Mouse (Mus musculus): ENCODE results near the gene Olfr106-ps. TPM values are rescaled to one million over a fixed set of nuclear protein-coding genes. Genes with fewer than 3 reads are reported as not detected.

Gene Olfr106-ps
- total RNA-seq (2014; rRNA removed) (not detected in 2 replicates), polyA plus RNA-seq (2015; fragmentation: Nextera tagmentation; extraction: Ambion mirVana) (not detected in 2 replicates)

GRCm38 (mm10) chr17:37390093-37390492 lies at the start of gene Olfr106-ps:
Gene Olfr106-ps (plus strand): TSS chr17:37390393.
- H3K4me3 ChIP-seq (ENCODE audit: low read depth, low read length), result no peak within 1 kb of the TSS
- H3K27ac ChIP-seq (ENCODE audit: low read depth, low read length), result no peak within 1 kb of the TSS
- H3K9ac ChIP-seq (replicated peaks; ENCODE audit: low read length, poor library complexity, severe bottlenecking), result no peak within 1 kb of the TSS
- no peak for TF ChIP-seq CTCF (IDR thresholded peaks at IDR 0.05)
- H3K27me3 ChIP-seq (ENCODE audit: insufficient read depth, low read length), result no peaks in the 10 kb centered on the region
- H3K4me1 ChIP-seq (ENCODE audit: insufficient read depth, low read length), result no peaks in the 10 kb centered on the region
- 64% methylated on average over 1 of the region's 1 CpGs for WGBS
- H3K36me3 ChIP-seq (ENCODE audit: insufficient read depth, low read length), result no peaks in the 10 kb centered on the region
- ATAC-seq (ENCODE audit: low FRiP score) (no peak), DNase-seq (ENCODE audit: low spot score) (no peak)
- H3K4me2 ChIP-seq (ENCODE audit: low read depth, low read length, poor library complexity, severe bottlenecking), result no peak within 1 kb of the TSS
- no peaks in the 10 kb centered on the region for H3K9me3 ChIP-seq (ENCODE audit: low read length)

GRCm38 (mm10) chr17:37359282-37359681 lies 30.9 kb upstream of the Olfr106-ps start, which contains the start of gene Olfr104-ps:
Gene Olfr104-ps (plus strand): TSS chr17:37359582.
- Histone ChIP-seq H3K9me3 (ENCODE audit: low read length) (no peaks in the 10 kb centered on the region), H3K9ac (replicated peaks; ENCODE audit: low read length, poor library complexity, severe bottlenecking) (no peak within 1 kb of the TSS), H3K4me3 (ENCODE audit: low read depth, low read length) (no peak within 1 kb of the TSS), H3K27me3 (ENCODE audit: insufficient read depth, low read length) (no peaks in the 10 kb centered on the region), H3K27ac (ENCODE audit: low read depth, low read length) (no peak within 1 kb of the TSS), H3K4me2 (ENCODE audit: low read depth, low read length, poor library complexity, severe bottlenecking) (no peak within 1 kb of the TSS), H3K36me3 (ENCODE audit: insufficient read depth, low read length) (no peaks in the 10 kb centered on the region), H3K4me1 (ENCODE audit: insufficient read depth, low read length) (no peaks in the 10 kb centered on the region)
- TF ChIP-seq CTCF (IDR thresholded peaks at IDR 0.05), result no peak
- DNase-seq (ENCODE audit: low spot score) (no peak), ATAC-seq (ENCODE audit: low FRiP score) (no peak)

GRCm38 (mm10) chr17:37378733-37379132 lies 11.5 kb upstream of the Olfr106-ps start, which contains the start of gene Olfr105-ps:
Gene Olfr105-ps (plus strand): TSS chr17:37379033.
- Histone ChIP-seq H3K4me3 (ENCODE audit: low read depth, low read length) (no peak within 1 kb of the TSS), H3K4me2 (ENCODE audit: low read depth, low read length, poor library complexity, severe bottlenecking) (no peak within 1 kb of the TSS), H3K27ac (ENCODE audit: low read depth, low read length) (no peak within 1 kb of the TSS), H3K27me3 (ENCODE audit: insufficient read depth, low read length) (no peaks in the 10 kb centered on the region), H3K9me3 (ENCODE audit: low read length) (no peaks in the 10 kb centered on the region), H3K4me1 (ENCODE audit: insufficient read depth, low read length) (no peaks in the 10 kb centered on the region), H3K36me3 (ENCODE audit: insufficient read depth, low read length) (no peaks in the 10 kb centered on the region), H3K9ac (replicated peaks; ENCODE audit: low read length, poor library complexity, severe bottlenecking) (no peak within 1 kb of the TSS)
- ATAC-seq (ENCODE audit: low FRiP score) (no peak), DNase-seq (ENCODE audit: low spot score) (no peak)
- TF ChIP-seq CTCF (IDR thresholded peaks at IDR 0.05), result no peak

- H3K27ac ChIP-seq (ENCODE audit: low read depth, low read length), result no peak within 1 kb of the TSS
- no peaks in the 10 kb centered on the region for H3K36me3 ChIP-seq (ENCODE audit: insufficient read depth, low read length)
- no peak within 1 kb of the TSS for H3K4me3 ChIP-seq (ENCODE audit: low read depth, low read length)
- 84% methylated on average over 3 of the region's 3 CpGs for WGBS
- H3K4me1 ChIP-seq (ENCODE audit: insufficient read depth, low read length), result no peaks in the 10 kb centered on the region
- DNase-seq (ENCODE audit: low spot score) (no peak), ATAC-seq (ENCODE audit: low FRiP score) (no peak)
- TF ChIP-seq CTCF (IDR thresholded peaks at IDR 0.05), result no peak
- H3K9me3 ChIP-seq (ENCODE audit: low read length), result no peaks in the 10 kb centered on the region
- H3K9ac ChIP-seq (replicated peaks; ENCODE audit: low read length, poor library complexity, severe bottlenecking), result no peak within 1 kb of the TSS
- H3K4me2 ChIP-seq (ENCODE audit: low read depth, low read length, poor library complexity, severe bottlenecking), result no peak within 1 kb of the TSS
- no peaks in the 10 kb centered on the region for H3K27me3 ChIP-seq (ENCODE audit: insufficient read depth, low read length)
Measured at GRCm38 (mm10) chr17:37398926-37399325, 8.7 kb downstream of the Olfr106-ps start, which contains the start of gene Olfr107. Gene Olfr107 (plus strand): TSS chr17:37399226.

- no peak for TF ChIP-seq CTCF (IDR thresholded peaks at IDR 0.05)
- Histone ChIP-seq H3K4me3 (ENCODE audit: low read depth, low read length) (no peak overlapping the region), H3K27ac (ENCODE audit: low read depth, low read length) (no peak overlapping the region), H3K4me2 (ENCODE audit: low read depth, low read length, poor library complexity, severe bottlenecking) (no peak overlapping the region), H3K4me1 (ENCODE audit: insufficient read depth, low read length) (no peaks in the 10 kb centered on the region), H3K27me3 (ENCODE audit: insufficient read depth, low read length) (no peaks in the 10 kb centered on the region), H3K36me3 (ENCODE audit: insufficient read depth, low read length) (no peaks in the 10 kb centered on the region), H3K9ac (replicated peaks; ENCODE audit: low read length, poor library complexity, severe bottlenecking) (no peak overlapping the region), H3K9me3 (ENCODE audit: low read length) (no peaks in the 10 kb centered on the region)
- DNase-seq (ENCODE audit: low spot score) (no peak), ATAC-seq (ENCODE audit: low FRiP score) (no peak)
Measured at GRCm38 (mm10) chr17:37413380-37413779, 23.2 kb downstream of the Olfr106-ps start.

- Histone ChIP-seq H3K4me1 (ENCODE audit: insufficient read depth, low read length) (no peaks in the 10 kb centered on the region), H3K27ac (ENCODE audit: low read depth, low read length) (no peak within 1 kb of the TSS), H3K27me3 (ENCODE audit: insufficient read depth, low read length) (no peaks in the 10 kb centered on the region), H3K4me3 (ENCODE audit: low read depth, low read length) (no peak within 1 kb of the TSS), H3K9me3 (ENCODE audit: low read length) (no peaks in the 10 kb centered on the region), H3K4me2 (ENCODE audit: low read depth, low read length, poor library complexity, severe bottlenecking) (no peak within 1 kb of the TSS), H3K36me3 (ENCODE audit: insufficient read depth, low read length) (no peaks in the 10 kb centered on the region), H3K9ac (replicated peaks; ENCODE audit: low read length, poor library complexity, severe bottlenecking) (no peak within 1 kb of the TSS)
- no peak for TF ChIP-seq CTCF (IDR thresholded peaks at IDR 0.05)
- no peak for DNase-seq (ENCODE audit: low spot score)
- 80% methylated on average over 1 of the region's 1 CpGs for WGBS
- no peak for ATAC-seq (ENCODE audit: low FRiP score)
Measured at GRCm38 (mm10) chr17:37445180-37445579, 55.0 kb downstream of the Olfr106-ps start, which contains the start of gene Olfr108. Gene Olfr108 (plus strand): TSS chr17:37445480.

Other genes with a start within 250 kb of the Olfr106-ps start
- gene Olfr93, start 228.9 kb upstream of the Olfr106-ps start, total RNA-seq (2014; rRNA removed), result not detected in 2 replicates
- not detected in 2 replicates for gene Olfr93, start 228.9 kb upstream of the Olfr106-ps start, polyA plus RNA-seq (2015; fragmentation: Nextera tagmentation; extraction: Ambion mirVana)
- not detected in 2 replicates for gene Ubd, start 196.5 kb upstream of the Olfr106-ps start, total RNA-seq (2014; rRNA removed)
- gene Ubd, start 196.5 kb upstream of the Olfr106-ps start, polyA plus RNA-seq (2015; fragmentation: Nextera tagmentation; extraction: Ambion mirVana), result not detected in 2 replicates
- gene Olfr94, start 189.4 kb upstream of the Olfr106-ps start, total RNA-seq (2014; rRNA removed), result not detected in 2 replicates
- not detected in 2 replicates for gene Olfr94, start 189.4 kb upstream of the Olfr106-ps start, polyA plus RNA-seq (2015; fragmentation: Nextera tagmentation; extraction: Ambion mirVana)
- gene Olfr95, start 177.3 kb upstream of the Olfr106-ps start, total RNA-seq (2014; rRNA removed), result not detected in 2 replicates
- gene Olfr95, start 177.3 kb upstream of the Olfr106-ps start, polyA plus RNA-seq (2015; fragmentation: Nextera tagmentation; extraction: Ambion mirVana), result 0.02 TPM in 1 of 2 replicates, not detected in the other
- gene Olfr96, start 170.2 kb upstream of the Olfr106-ps start, total RNA-seq (2014; rRNA removed), result not detected in 2 replicates
- gene Olfr96, start 170.2 kb upstream of the Olfr106-ps start, polyA plus RNA-seq (2015; fragmentation: Nextera tagmentation; extraction: Ambion mirVana), result not detected in 2 replicates
- gene Olfr97, start 153.1 kb upstream of the Olfr106-ps start, total RNA-seq (2014; rRNA removed), result not detected in 2 replicates
- not detected in 2 replicates for gene Olfr97, start 153.1 kb upstream of the Olfr106-ps start, polyA plus RNA-seq (2015; fragmentation: Nextera tagmentation; extraction: Ambion mirVana)
- gene Olfr98, start 126.6 kb upstream of the Olfr106-ps start, total RNA-seq (2014; rRNA removed), result not detected in 2 replicates
- gene Olfr98, start 126.6 kb upstream of the Olfr106-ps start, polyA plus RNA-seq (2015; fragmentation: Nextera tagmentation; extraction: Ambion mirVana), result not detected in 2 replicates
- 1.6 TPM in 2 replicates for gene H2-M3, start 120.2 kb upstream of the Olfr106-ps start, total RNA-seq (2014; rRNA removed)
- gene H2-M3, start 120.2 kb upstream of the Olfr106-ps start, polyA plus RNA-seq (2015; fragmentation: Nextera tagmentation; extraction: Ambion mirVana), result 2.5 and 2.6 TPM in 2 replicates
- not detected in 2 replicates for gene Olfr99, start 106.9 kb upstream of the Olfr106-ps start, total RNA-seq (2014; rRNA removed)
- gene Olfr99, start 106.9 kb upstream of the Olfr106-ps start, polyA plus RNA-seq (2015; fragmentation: Nextera tagmentation; extraction: Ambion mirVana), result not detected in 2 replicates
- gene Olfr101, start 86.1 kb upstream of the Olfr106-ps start, total RNA-seq (2014; rRNA removed), result not detected in 2 replicates
- gene Olfr101, start 86.1 kb upstream of the Olfr106-ps start, polyA plus RNA-seq (2015; fragmentation: Nextera tagmentation; extraction: Ambion mirVana), result not detected in 2 replicates
- not detected in 2 replicates for gene Olfr102, start 73.3 kb upstream of the Olfr106-ps start, total RNA-seq (2014; rRNA removed)
- not detected in 2 replicates for gene Olfr102, start 73.3 kb upstream of the Olfr106-ps start, polyA plus RNA-seq (2015; fragmentation: Nextera tagmentation; extraction: Ambion mirVana)
- gene Olfr103, start 50.7 kb upstream of the Olfr106-ps start, total RNA-seq (2014; rRNA removed), result not detected in 2 replicates
- gene Olfr103, start 50.7 kb upstream of the Olfr106-ps start, polyA plus RNA-seq (2015; fragmentation: Nextera tagmentation; extraction: Ambion mirVana), result not detected in 2 replicates
- 0.33 TPM in 1 of 2 replicates, not detected in the other for gene Olfr104-ps, start 30.8 kb upstream of the Olfr106-ps start, total RNA-seq (2014; rRNA removed)
- not detected in 2 replicates for gene Olfr104-ps, start 30.8 kb upstream of the Olfr106-ps start, polyA plus RNA-seq (2015; fragmentation: Nextera tagmentation; extraction: Ambion mirVana)
- gene Olfr105-ps, start 11.4 kb upstream of the Olfr106-ps start, total RNA-seq (2014; rRNA removed), result not detected in 2 replicates
- gene Olfr105-ps, start 11.4 kb upstream of the Olfr106-ps start, polyA plus RNA-seq (2015; fragmentation: Nextera tagmentation; extraction: Ambion mirVana), result not detected in 2 replicates
- not detected in 2 replicates for gene Olfr107, start 8.8 kb downstream of the Olfr106-ps start, total RNA-seq (2014; rRNA removed)
- gene Olfr107, start 8.8 kb downstream of the Olfr106-ps start, polyA plus RNA-seq (2015; fragmentation: Nextera tagmentation; extraction: Ambion mirVana), result not detected in 2 replicates
- gene Olfr108, start 55.1 kb downstream of the Olfr106-ps start, total RNA-seq (2014; rRNA removed), result not detected in 2 replicates
- gene Olfr108, start 55.1 kb downstream of the Olfr106-ps start, polyA plus RNA-seq (2015; fragmentation: Nextera tagmentation; extraction: Ambion mirVana), result not detected in 2 replicates
- not detected in 2 replicates for gene Olfr109, start 68.5 kb downstream of the Olfr106-ps start, total RNA-seq (2014; rRNA removed)
- gene Olfr109, start 68.5 kb downstream of the Olfr106-ps start, polyA plus RNA-seq (2015; fragmentation: Nextera tagmentation; extraction: Ambion mirVana), result not detected in 2 replicates
- not detected in 2 replicates for gene H2-M2, start 93.2 kb downstream of the Olfr106-ps start, total RNA-seq (2014; rRNA removed)
- not detected in 2 replicates for gene H2-M2, start 93.2 kb downstream of the Olfr106-ps start, polyA plus RNA-seq (2015; fragmentation: Nextera tagmentation; extraction: Ambion mirVana)
- not detected in 2 replicates for gene Olfr110, start 102.1 kb downstream of the Olfr106-ps start, total RNA-seq (2014; rRNA removed)
- gene Olfr110, start 102.1 kb downstream of the Olfr106-ps start, polyA plus RNA-seq (2015; fragmentation: Nextera tagmentation; extraction: Ambion mirVana), result not detected in 2 replicates
- gene Olfr111, start 117.6 kb downstream of the Olfr106-ps start, total RNA-seq (2014; rRNA removed), result 0.14 TPM in 1 of 2 replicates, not detected in the other
- gene Olfr111, start 117.6 kb downstream of the Olfr106-ps start, polyA plus RNA-seq (2015; fragmentation: Nextera tagmentation; extraction: Ambion mirVana), result not detected in 2 replicates
- gene Olfr112, start 179.1 kb downstream of the Olfr106-ps start, total RNA-seq (2014; rRNA removed), result not detected in 2 replicates
- not detected in 2 replicates for gene Olfr112, start 179.1 kb downstream of the Olfr106-ps start, polyA plus RNA-seq (2015; fragmentation: Nextera tagmentation; extraction: Ambion mirVana)
- gene Olfr113, start 187.3 kb downstream of the Olfr106-ps start, total RNA-seq (2014; rRNA removed), result not detected in 2 replicates
- gene Olfr113, start 187.3 kb downstream of the Olfr106-ps start, polyA plus RNA-seq (2015; fragmentation: Nextera tagmentation; extraction: Ambion mirVana), result not detected in 2 replicates
- gene Olfr114, start 202.3 kb downstream of the Olfr106-ps start, total RNA-seq (2014; rRNA removed), result not detected in 2 replicates
- gene Olfr114, start 202.3 kb downstream of the Olfr106-ps start, polyA plus RNA-seq (2015; fragmentation: Nextera tagmentation; extraction: Ambion mirVana), result not detected in 2 replicates
- gene Olfr115, start 236.7 kb downstream of the Olfr106-ps start, total RNA-seq (2014; rRNA removed), result not detected in 2 replicates
- not detected in 2 replicates for gene Olfr115, start 236.7 kb downstream of the Olfr106-ps start, polyA plus RNA-seq (2015; fragmentation: Nextera tagmentation; extraction: Ambion mirVana)
- gene Olfr116, start 236.8 kb downstream of the Olfr106-ps start, total RNA-seq (2014; rRNA removed), result not detected in 2 replicates
- not detected in 2 replicates for gene Olfr116, start 236.8 kb downstream of the Olfr106-ps start, polyA plus RNA-seq (2015; fragmentation: Nextera tagmentation; extraction: Ambion mirVana)